Mouse (Mus musculus): ENCODE results near the gene Cbln1.

GRCm38 (mm10) chr8:87512636-87513035 is 40.2 kb upstream of the Cbln1 start:
- TF ChIP-seq CTCF (IDR thresholded peaks at IDR 0.05; ENCODE audit: control insufficient read depth, insufficient read depth, insufficient read length) (no peak), MAX (IDR thresholded peaks at IDR 0.05) (no peak), CEBPB (IDR thresholded peaks at IDR 0.05; ENCODE audit: low read depth) (no peak), USF1 (IDR thresholded peaks at IDR 0.05; ENCODE audit: low read depth) (no peak), FOSL1 (IDR thresholded peaks at IDR 0.05; ENCODE audit: insufficient read depth, low read length, poor library complexity, severe bottlenecking) (no peak), MYOD1 (IDR thresholded peaks at IDR 0.05; ENCODE audit: control insufficient read depth, insufficient read length, low read depth) (no peak)

All from C2C12 (cell line).